Mouse (Mus musculus): ENCODE measurements around the gene Harbi1.
"Not testable (repeated sequence)": the region's sequence is repeated elsewhere in the genome, so short reads cannot be mapped to it uniquely, and the experiment has no call there.

Gene Harbi1

DNA sequence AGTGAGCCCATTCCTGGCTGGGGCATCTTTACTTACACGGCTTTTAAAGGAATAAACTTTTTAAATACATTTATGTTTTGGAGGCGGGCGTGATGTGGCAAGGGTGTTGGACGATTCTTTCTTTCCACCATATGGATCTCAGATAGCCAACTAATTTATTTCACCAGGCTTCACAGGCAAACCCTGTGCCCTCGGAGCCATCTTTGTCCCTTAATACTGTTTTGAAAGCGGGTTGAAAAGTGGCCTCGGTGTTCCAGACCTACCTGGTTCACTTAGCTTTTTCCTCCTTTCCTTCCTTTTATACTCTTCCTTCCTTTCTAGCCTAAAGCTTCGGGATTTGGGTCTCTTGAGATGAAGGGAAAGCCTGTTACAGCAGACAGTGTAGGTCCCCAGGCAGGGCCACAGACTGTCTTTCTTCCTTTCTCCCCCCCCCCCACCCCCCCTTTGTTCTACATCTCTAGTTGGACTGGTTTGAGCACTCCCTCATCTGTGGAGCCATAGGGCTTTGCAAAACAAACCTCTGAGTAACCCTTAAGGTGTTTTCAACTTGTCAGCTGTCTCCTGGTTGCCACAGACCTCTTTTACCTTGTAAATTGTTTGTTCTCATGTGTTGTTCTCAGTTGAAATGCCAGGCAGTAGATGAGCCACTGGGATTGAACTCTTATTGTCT, 739 bp downstream of the Harbi1 start:
- no peak for DNase-seq (ENCODE audit: extremely low read depth, insufficient read length, low spot score)

GRCm38 (mm10) chr2:91714921-91715320, 4.3 kb downstream of the Harbi1 start:
- no peak for DNase-seq (ENCODE audit: extremely low read depth, insufficient read length, low spot score)

GRCm38 (mm10) chr2:91718276-91718675, 7.6 kb downstream of the Harbi1 start:
- no peak for DNase-seq (ENCODE audit: extremely low read depth, insufficient read length, low spot score)

- no peak for DNase-seq (ENCODE audit: extremely low read depth, insufficient read length, low spot score)
These were observed 12.7 kb downstream of the Harbi1 start for GRCm38 (mm10) chr2:91723382-91723781.

DNA sequence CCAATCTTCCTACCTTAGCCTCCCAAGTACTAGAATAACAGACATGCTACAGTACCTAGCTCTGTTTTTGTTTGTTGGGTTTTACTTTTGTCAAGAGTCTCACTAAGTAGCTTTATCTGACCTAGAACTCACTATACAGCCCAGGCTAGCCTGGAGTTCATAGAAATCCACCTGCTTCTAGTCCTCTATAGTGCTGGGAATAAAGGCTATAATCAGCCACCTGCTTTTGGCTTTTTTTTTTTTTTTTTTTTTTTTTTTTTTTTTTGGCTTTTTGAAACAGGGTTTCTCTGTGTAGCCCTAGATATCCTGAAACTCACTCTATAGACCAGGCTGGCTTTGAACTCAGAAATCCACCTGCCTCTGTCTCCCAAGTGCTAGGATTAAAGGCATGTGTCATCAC, 13.3 kb downstream of the Harbi1 start:
- no peak for DNase-seq (ENCODE audit: extremely low read depth, insufficient read length, low spot score)

- no peak for DNase-seq (ENCODE audit: extremely low read depth, insufficient read length, low spot score)
These were observed 14.1 kb downstream of the Harbi1 start for GRCm38 (mm10) chr2:91724716-91725115.

DNA sequence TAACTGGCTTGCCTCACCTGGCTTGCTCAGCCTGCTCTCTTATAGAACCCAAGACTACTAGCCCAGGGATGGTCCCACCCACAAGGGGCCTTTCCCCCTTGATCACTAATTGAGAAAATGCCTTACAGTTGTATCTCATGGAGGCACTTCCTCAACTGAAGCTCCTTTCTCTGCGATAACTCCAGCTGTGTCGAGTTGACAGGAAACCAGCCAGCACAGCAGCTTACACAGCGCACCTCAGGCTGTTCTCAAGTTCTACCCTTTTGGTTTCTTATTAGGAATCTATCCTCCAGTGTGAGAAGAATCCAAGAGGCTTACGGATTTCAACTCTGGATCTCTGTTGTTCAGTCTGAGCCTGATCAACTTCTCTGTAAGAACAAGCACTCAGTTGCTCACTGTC, 14.8 kb downstream of the Harbi1 start:
- not testable (repeated sequence) for DNase-seq (ENCODE audit: extremely low read depth, insufficient read length, low spot score)

DNA sequence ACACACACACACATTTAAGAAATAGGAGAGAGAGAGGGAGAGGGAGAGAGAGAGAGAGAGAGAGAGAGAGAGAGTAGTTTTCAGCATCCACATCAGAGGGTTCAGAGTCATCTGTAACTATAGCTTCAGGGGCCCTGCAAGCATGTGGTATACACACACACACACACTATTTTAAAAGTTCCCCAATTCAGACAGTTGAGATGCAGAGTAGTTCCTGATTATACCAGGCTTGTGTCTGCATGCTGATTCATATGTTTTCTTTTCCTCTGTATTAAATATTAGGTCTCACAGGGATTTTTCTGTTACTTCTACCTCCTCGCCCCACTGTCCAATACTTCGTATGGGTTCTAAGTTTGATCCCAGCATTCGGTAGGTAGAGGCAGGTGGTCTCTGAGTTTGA, 16.4 kb downstream of the Harbi1 start:
- DNase-seq (ENCODE audit: extremely low read depth, insufficient read length, low spot score), result no peak

- DNase-seq (ENCODE audit: extremely low read depth, insufficient read length, low spot score), result no peak
These were observed 18.9 kb downstream of the Harbi1 start for GRCm38 (mm10) chr2:91729571-91729970.

- DNase-seq (ENCODE audit: extremely low read depth, insufficient read length, low spot score), result peak; percentile 83
These were observed 19.5 kb downstream of the Harbi1 start, which contains the start of gene Ambra1 for GRCm38 (mm10) chr2:91729971-91730821. Gene Ambra1, plus strand, starts transcription at chr2:91730134.

- DNase-seq (ENCODE audit: extremely low read depth, insufficient read length, low spot score), result no peak
These were observed 24.6 kb downstream of the Harbi1 start for GRCm38 (mm10) chr2:91735221-91735620.

- DNase-seq (ENCODE audit: extremely low read depth, insufficient read length, low spot score), result no peak
These were observed 28.9 kb downstream of the Harbi1 start for GRCm38 (mm10) chr2:91739586-91739985.

DNA sequence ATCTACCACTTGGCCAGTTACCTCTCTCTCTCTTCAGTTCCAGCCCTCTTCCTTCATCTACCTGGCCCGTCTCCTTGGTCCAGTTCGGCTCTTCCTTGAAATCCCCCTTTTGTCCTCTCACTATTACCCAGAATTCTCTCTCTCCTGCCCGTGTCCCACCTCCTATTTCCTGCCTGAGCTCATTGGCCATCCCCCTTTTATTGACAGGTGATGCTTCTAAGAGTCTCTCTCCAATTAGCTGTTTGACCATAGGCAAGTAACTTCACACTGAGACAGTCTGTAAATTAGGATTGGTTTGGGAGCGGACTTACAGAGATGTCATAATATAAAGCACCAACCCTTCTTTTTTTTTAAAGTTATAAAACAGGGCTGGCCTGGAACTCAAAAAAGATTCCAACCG, 34.0 kb downstream of the Harbi1 start:
- DNase-seq (ENCODE audit: extremely low read depth, insufficient read length, low spot score), result no peak

- no peak for DNase-seq (ENCODE audit: extremely low read depth, insufficient read length, low spot score)
These were observed 39.2 kb downstream of the Harbi1 start for GRCm38 (mm10) chr2:91749811-91750261.
